ENCODE assay signal across 18 mouse cellular contexts in genomic region chr16:78531957-78532605, GRCm38 (mm10). TPM values are rescaled to one million over a fixed set of nuclear protein-coding genes. Genes with fewer than 3 reads are reported as not detected.
DNase-seq lines count a peak whose midpoint lies in the region; ATAC-seq and TF ChIP-seq lines count a peak whose summit lies in the region.
"Had no signal": no experiment of that assay in that cellular context is flagged by ENCODE, and none has a peak within 500 bp of the region (broad histone marks: within the 10 kb centered on the region; RNA-seq: fewer than 3 reads in every experiment).

No protein-coding gene starts in this region.

- H3K36me3 ChIP-seq in forebrain, embryonic 13.5 days (ENCODE audit: poor library complexity, severe bottlenecking) = no peaks in the 10 kb centered on the region
- no peaks in the 10 kb centered on the region for H3K36me3 ChIP-seq in forebrain, embryonic 15.5 days
- no peaks in the 10 kb centered on the region for H3K36me3 ChIP-seq in thymus, adult 2 months (ENCODE audit: control insufficient read depth, insufficient read depth, low read length)
- H3K36me3 ChIP-seq in splenic B cell, adult 2 months (ENCODE audit: control insufficient read depth, insufficient read depth, low read length, poor library complexity, severe bottlenecking) = no peaks in the 10 kb centered on the region
- H3K36me3 ChIP-seq in intestine, embryonic 16.5 days (ENCODE audit: control insufficient read depth, insufficient read depth, low read length) = no peaks in the 10 kb centered on the region
- H3K36me3 ChIP-seq: embryonic facial prominence, embryonic 15.5 days; hindbrain, embryonic 13.5 days; kidney, embryonic 15.5 days; limb, embryonic 13.5 days; midbrain, embryonic 13.5 days had no signal

- no peak overlapping the region for H3K27ac ChIP-seq in forebrain, embryonic 13.5 days
- H3K27ac ChIP-seq in forebrain, embryonic 15.5 days (replicated peaks) = no peak overlapping the region
- no peak overlapping the region for H3K27ac ChIP-seq in thymus, adult 2 months (ENCODE audit: control insufficient read depth, insufficient read depth, low read length)
- H3K27ac ChIP-seq in intestine, embryonic 16.5 days (ENCODE audit: low read length) = no peak overlapping the region
- H3K27ac ChIP-seq: embryonic facial prominence, embryonic 15.5 days; hindbrain, embryonic 13.5 days; kidney, embryonic 15.5 days; limb, embryonic 13.5 days; midbrain, embryonic 13.5 days; stomach, postnatal 0 days had no signal

- 0 out of 2 replicates have a peak, but pooled peaks have one; percentile 22 for ATAC-seq in forebrain, embryonic 13.5 days
- no peak for ATAC-seq in forebrain, embryonic 15.5 days (replicated peaks)
- ATAC-seq in granulocyte monocyte progenitor cell, adult 5-6 weeks (replicated peaks; ENCODE audit: poor library complexity, severe bottlenecking) = peak; percentile 66
- no peak for ATAC-seq in intestine, embryonic 16.5 days
- ATAC-seq: midbrain, embryonic 13.5 days had no signal

- no peaks in the 10 kb centered on the region for H3K9me3 ChIP-seq in forebrain, embryonic 13.5 days (replicated peaks)
- H3K9me3 ChIP-seq in forebrain, embryonic 15.5 days = no peaks in the 10 kb centered on the region
- no peaks in the 10 kb centered on the region for H3K9me3 ChIP-seq in intestine, embryonic 16.5 days (ENCODE audit: control insufficient read depth, low read length)
- H3K9me3 ChIP-seq: embryonic facial prominence, embryonic 15.5 days; hindbrain, embryonic 13.5 days; kidney, embryonic 15.5 days; limb, embryonic 13.5 days; midbrain, embryonic 13.5 days had no signal

- H3K4me1 ChIP-seq in forebrain, embryonic 13.5 days = peaks cover 9% of the 10 kb centered on the region; the same call in 1 of the 2 replicates
- peaks cover 5% of the 10 kb centered on the region; the same call in 1 of the 2 replicates for H3K4me1 ChIP-seq in forebrain, embryonic 15.5 days
- H3K4me1 ChIP-seq in thymus, adult 2 months (replicated peaks; ENCODE audit: control insufficient read depth, insufficient read depth, low read length) = peaks cover 21% of the 10 kb centered on the region
- H3K4me1 ChIP-seq in intestine, embryonic 16.5 days (ENCODE audit: control insufficient read depth, insufficient read depth, low read length) = no peaks in the 10 kb centered on the region
- H3K4me1 ChIP-seq: embryonic facial prominence, embryonic 15.5 days; hindbrain, embryonic 13.5 days; kidney, embryonic 15.5 days; limb, embryonic 13.5 days had no signal

- no peak overlapping the region for H3K4me3 ChIP-seq in forebrain, embryonic 13.5 days
- H3K4me3 ChIP-seq in forebrain, embryonic 15.5 days = no peak overlapping the region
- H3K4me3 ChIP-seq in thymus, adult 2 months (ENCODE audit: control insufficient read depth, insufficient read depth, low read length) = no peak overlapping the region
- no peak overlapping the region for H3K4me3 ChIP-seq in intestine, embryonic 16.5 days (ENCODE audit: low read length)
- H3K4me3 ChIP-seq: embryonic facial prominence, embryonic 15.5 days; hindbrain, embryonic 13.5 days; kidney, embryonic 15.5 days; limb, embryonic 13.5 days; midbrain, embryonic 13.5 days had no signal

- no peak for TF ChIP-seq POLR2A in thymus, adult 2 months (IDR thresholded peaks at IDR 0.05; ENCODE audit: control insufficient read depth, extremely low read depth, insufficient read depth, low read length, poor library complexity)

- WGBS in forebrain, embryonic 13.5 days = 18% methylated on average over 6 of the region's 6 CpGs
- 17% methylated on average over 6 of the region's 6 CpGs for WGBS in forebrain, embryonic 15.5 days
- 4% methylated on average over 6 of the region's 6 CpGs for WGBS in thymus, adult 2 months
- 68% methylated on average over 6 of the region's 6 CpGs for WGBS in intestine, embryonic 16.5 days

- peak; percentile 48 for DNase-seq in thymus, postnatal 14 days
- DNase-seq in thymus, adult 2 months = no peak
- peak; percentile 13 for DNase-seq in splenic B cell, adult 2 months (ENCODE audit: low read depth, low spot score)
- DNase-seq in kidney, postnatal 36 days = no peak
- DNase-seq: cerebellum, adult 9-11 months; lung, embryonic 14.5 days; right cerebral cortex, postnatal 4 days had no signal

- no peak overlapping the region for H3K9ac ChIP-seq in forebrain, embryonic 13.5 days
- no peak overlapping the region for H3K9ac ChIP-seq in forebrain, embryonic 15.5 days (replicated peaks)
- no peak overlapping the region for H3K9ac ChIP-seq in intestine, embryonic 16.5 days (ENCODE audit: low read depth, low read length)
- H3K9ac ChIP-seq: embryonic facial prominence, embryonic 15.5 days; hindbrain, embryonic 13.5 days; kidney, embryonic 15.5 days; limb, embryonic 13.5 days; lung, embryonic 14.5 days; midbrain, embryonic 13.5 days had no signal

- H3K27me3 ChIP-seq in forebrain, embryonic 13.5 days = no peaks in the 10 kb centered on the region
- no peaks in the 10 kb centered on the region for H3K27me3 ChIP-seq in forebrain, embryonic 15.5 days
- no peaks in the 10 kb centered on the region for H3K27me3 ChIP-seq in thymus, adult 2 months (ENCODE audit: control insufficient read depth, insufficient read depth, low read length)
- H3K27me3 ChIP-seq in splenic B cell, adult 2 months (ENCODE audit: control insufficient read depth, insufficient read depth, low read length, poor library complexity, severe bottlenecking) = no peaks in the 10 kb centered on the region
- H3K27me3 ChIP-seq in intestine, embryonic 16.5 days (replicated peaks; ENCODE audit: control insufficient read depth, insufficient read depth, low read length) = no peaks in the 10 kb centered on the region
- H3K27me3 ChIP-seq: embryonic facial prominence, embryonic 15.5 days; hindbrain, embryonic 13.5 days; kidney, embryonic 15.5 days; limb, embryonic 13.5 days; midbrain, embryonic 13.5 days had no signal

- H3K4me2 ChIP-seq in forebrain, embryonic 13.5 days = no peak overlapping the region
- no peak overlapping the region for H3K4me2 ChIP-seq in forebrain, embryonic 15.5 days (replicated peaks)
- no peak overlapping the region for H3K4me2 ChIP-seq in intestine, embryonic 16.5 days (ENCODE audit: low read depth, low read length)
- H3K4me2 ChIP-seq: embryonic facial prominence, embryonic 15.5 days; heart, embryonic 11.5 days; hindbrain, embryonic 13.5 days; kidney, embryonic 15.5 days; limb, embryonic 13.5 days; lung, embryonic 14.5 days; midbrain, embryonic 13.5 days had no signal

- TF ChIP-seq CTCF in thymus, adult 2 months (IDR thresholded peaks at IDR 0.05; ENCODE audit: borderline replicate concordance, control insufficient read depth, extremely low read depth, insufficient read depth, low read length, poor library complexity) = no peak

RNA-seq across cellular contexts. Expression of gene D16Ertd472e, which starts 44.4 kb away (rescaled TPM):
- 12.9 and 13.4 TPM in 2 replicates for polyA plus RNA-seq in forebrain, embryonic 13.5 days (2015; fragmentation: Nextera tagmentation; extraction: Ambion mirVana)
- 11.3 and 12.8 TPM in 2 replicates for polyA plus RNA-seq in forebrain, embryonic 15.5 days (2015; fragmentation: Nextera tagmentation; extraction: Ambion mirVana)
- 39.2 and 44.4 TPM in 2 replicates for polyA plus RNA-seq in thymus, adult 2 months (2012; rRNA removed)
- total RNA-seq in granulocyte monocyte progenitor cell, adult 5-6 weeks (2014; fragmentation: Nextera tagmentation) = 26.8 and 52.8 TPM in 2 replicates
- total RNA-seq in granulocyte monocyte progenitor cell, adult 5-6 weeks (2017) = 53.9 and 58.5 TPM in 2 replicates
- 5.3 and 5.7 TPM in 2 replicates for polyA plus RNA-seq in intestine, embryonic 16.5 days (2015; fragmentation: Nextera tagmentation; extraction: Ambion mirVana)

Comparison
In these comparisons a context has a peak if more than half of its experiments do, and no peak if none do; other contexts are left out.
1. ATAC-seq: peak in forebrain, embryonic 13.5 days (single experiment) and granulocyte monocyte progenitor cell, adult 5-6 weeks (single experiment); none in forebrain, embryonic 15.5 days (single experiment) and intestine, embryonic 16.5 days (single experiment).
2. DNase-seq: peak in thymus, postnatal 14 days (single experiment) and splenic B cell, adult 2 months (single experiment); none in thymus, adult 2 months (single experiment) and kidney, postnatal 36 days (0 of 2).